Mouse (Mus musculus): ENCODE results near the gene Taf8. TPM values are rescaled to one million over a fixed set of nuclear protein-coding genes. Genes with fewer than 3 reads are reported as not detected.

The Taf8 gene
- polyA plus RNA-seq, 1 experiment from 2014 or later, result 21.1 TPM

DNA sequence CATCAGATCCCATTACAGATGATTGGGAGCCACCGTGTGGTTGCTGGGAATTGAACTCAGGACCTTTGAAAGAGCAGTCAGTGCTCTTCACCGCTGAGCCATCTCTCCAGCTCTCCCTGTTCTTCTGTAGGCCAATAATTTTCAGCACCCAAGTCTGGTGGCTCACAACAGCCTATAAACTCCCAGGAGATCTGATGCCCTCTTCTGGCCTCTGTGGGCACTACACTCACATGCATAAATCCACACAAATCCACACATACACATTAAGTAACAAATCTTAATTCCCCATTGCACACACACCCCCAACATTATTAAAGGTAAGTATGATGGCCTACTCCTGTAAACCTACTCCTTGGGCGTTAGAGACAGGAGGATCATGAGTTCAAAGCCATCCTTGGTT lies 14.1 kb upstream of the Taf8 start:
- Histone ChIP-seq H3K4me2 (no peak overlapping the region), H3K4me1 (replicated peaks) (peaks cover 69% of the 10 kb centered on the region), H3K4me3 (no peak overlapping the region), H3K36me3 (no peaks in the 10 kb centered on the region), H3K27me3 (replicated peaks) (no peaks in the 10 kb centered on the region), H3K9me3 (replicated peaks) (no peaks in the 10 kb centered on the region), H3K9ac (no peak overlapping the region), H3K27ac (ENCODE audit: poor library complexity, severe bottlenecking) (no peak overlapping the region)
- no peak for ATAC-seq (ENCODE audit: insufficient number of reproducible peaks, low FRiP score)
- WGBS, result 98% methylated on average over 3 of the region's 3 CpGs

DNA sequence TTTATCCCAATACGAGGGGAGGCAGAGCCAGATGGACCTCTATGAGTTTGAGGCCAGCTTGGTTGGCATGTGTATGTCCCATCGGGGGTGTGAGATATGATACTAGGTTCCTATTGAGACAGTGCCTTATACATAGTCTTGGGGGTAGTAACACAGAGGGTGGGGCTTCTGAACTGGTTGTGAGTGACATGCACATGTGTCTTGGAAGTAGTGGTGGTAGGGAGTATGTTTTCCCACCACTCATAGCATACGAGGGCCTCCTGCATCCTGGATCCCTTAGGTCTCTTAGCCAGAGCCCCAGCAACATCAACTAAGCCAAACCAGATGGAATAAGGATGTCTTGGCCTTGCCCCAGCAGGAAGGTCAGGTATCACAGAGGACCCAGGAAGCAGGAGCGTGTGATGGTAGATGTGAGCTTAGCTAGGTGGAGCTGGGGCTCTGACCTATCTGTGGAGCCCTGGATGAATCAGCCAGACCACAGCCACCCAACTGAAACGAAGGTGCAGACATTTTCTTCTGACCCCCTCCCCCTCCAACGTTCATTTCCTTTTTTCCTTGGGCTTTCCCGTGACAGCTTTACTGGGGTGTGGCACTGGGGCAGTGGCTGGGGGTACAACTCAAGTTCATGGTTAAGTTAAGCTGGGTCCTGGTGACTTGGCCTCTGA lies 13.2 kb upstream of the Taf8 start:
- Histone ChIP-seq H3K27ac (ENCODE audit: poor library complexity, severe bottlenecking) (no peak overlapping the region), H3K36me3 (no peaks in the 10 kb centered on the region)
- WGBS, result 81% methylated on average over 7 of the region's 7 CpGs

GRCm38 (mm10) chr17:47512956-47513775 lies 11.1 kb upstream of the Taf8 start:
- no peak for ATAC-seq (ENCODE audit: insufficient number of reproducible peaks, low FRiP score)
- Histone ChIP-seq H3K4me3 (no peak overlapping the region), H3K4me2 (no peak overlapping the region), H3K36me3 (no peaks in the 10 kb centered on the region), H3K9me3 (replicated peaks) (no peaks in the 10 kb centered on the region), H3K4me1 (replicated peaks) (peaks cover 60% of the 10 kb centered on the region), H3K27me3 (replicated peaks) (no peaks in the 10 kb centered on the region), H3K27ac (ENCODE audit: poor library complexity, severe bottlenecking) (peak overlapping the region; percentile 59), H3K9ac (peak overlapping the region; percentile 11; the same call in 1 of the 2 replicates)
- WGBS, result 67% methylated on average over 10 of the region's 10 CpGs

More for the DNA sequence above, 13.2 kb upstream of the Taf8 start:
- ATAC-seq (ENCODE audit: insufficient number of reproducible peaks, low FRiP score), result no peak
- Histone ChIP-seq H3K4me3 (no peak overlapping the region), H3K4me1 (replicated peaks) (peaks cover 65% of the 10 kb centered on the region), H3K4me2 (no peak overlapping the region), H3K9me3 (replicated peaks) (no peaks in the 10 kb centered on the region), H3K27me3 (replicated peaks) (no peaks in the 10 kb centered on the region), H3K9ac (no peak overlapping the region)

DNA sequence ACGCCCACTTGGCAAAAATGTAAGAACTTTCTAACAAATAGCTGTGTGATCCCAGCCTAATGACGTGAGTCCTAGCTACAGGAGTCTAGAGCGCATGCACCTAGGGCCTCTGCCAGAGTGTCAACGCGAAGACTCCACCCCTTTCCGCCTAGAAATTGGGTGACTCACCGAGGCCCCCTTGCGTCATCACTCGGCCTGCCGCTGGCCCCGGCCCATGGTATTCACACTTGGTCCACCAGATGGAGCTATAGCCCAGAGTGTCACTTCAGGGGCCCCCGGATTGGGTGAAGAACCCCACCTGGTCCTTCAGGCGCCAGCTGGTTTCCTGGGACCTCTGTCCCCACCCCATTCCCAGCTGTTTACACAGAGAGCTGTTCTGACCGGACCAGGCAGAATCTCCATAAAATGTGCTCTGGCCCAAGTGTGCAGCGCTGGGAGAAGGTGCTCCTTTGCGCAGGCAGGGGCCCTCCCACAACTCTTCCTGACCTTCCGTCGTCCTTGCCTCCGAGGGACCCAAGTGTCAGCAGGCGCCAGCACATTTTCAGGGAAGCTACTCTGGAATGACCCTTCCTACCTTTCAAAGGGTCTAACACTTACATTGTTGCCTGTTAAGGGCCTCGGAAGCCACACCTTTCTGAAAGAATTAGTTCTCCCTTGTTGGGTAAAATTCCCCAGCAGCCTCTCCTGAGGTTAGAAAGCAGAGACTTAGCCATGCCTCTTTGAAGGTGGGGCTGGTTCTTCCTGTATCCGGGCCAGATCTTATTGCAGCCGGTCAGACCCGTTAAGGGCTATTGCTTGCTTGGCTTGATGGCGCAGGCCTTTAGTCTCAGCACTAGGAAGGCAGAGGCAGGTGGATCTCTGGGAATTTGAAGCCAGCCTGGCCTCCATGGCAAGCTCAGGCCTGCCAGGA lies 9.3 kb upstream of the Taf8 start:
- WGBS, result 8% methylated on average over 25 of the region's 25 CpGs
- H3K36me3 ChIP-seq, result no peaks in the 10 kb centered on the region
- peak overlapping the region; percentile 26 for H3K4me3 ChIP-seq
- H3K9me3 ChIP-seq (replicated peaks), result no peaks in the 10 kb centered on the region
- peak; percentile 91 for ATAC-seq (ENCODE audit: insufficient number of reproducible peaks, low FRiP score)
- peaks cover 58% of the 10 kb centered on the region for H3K4me1 ChIP-seq (replicated peaks)
- H3K9ac ChIP-seq, result peak overlapping the region; percentile 41
- H3K27me3 ChIP-seq (replicated peaks), result no peaks in the 10 kb centered on the region
- peak overlapping the region; percentile 61 for H3K4me2 ChIP-seq
- peak overlapping the region; percentile 80 for H3K27ac ChIP-seq (ENCODE audit: poor library complexity, severe bottlenecking)

GRCm38 (mm10) chr17:47509031-47509705 lies 7.1 kb upstream of the Taf8 start:
- Histone ChIP-seq H3K9ac (no peak overlapping the region), H3K9me3 (replicated peaks) (no peaks in the 10 kb centered on the region), H3K4me1 (replicated peaks) (peaks cover 64% of the 10 kb centered on the region), H3K27ac (ENCODE audit: poor library complexity, severe bottlenecking) (peak overlapping the region; percentile 60), H3K27me3 (replicated peaks) (no peaks in the 10 kb centered on the region), H3K4me2 (no peak overlapping the region), H3K4me3 (no peak overlapping the region), H3K36me3 (no peaks in the 10 kb centered on the region)
- no peak for ATAC-seq (ENCODE audit: insufficient number of reproducible peaks, low FRiP score)
- WGBS, result 59% methylated on average over 9 of the region's 9 CpGs

- peak overlapping the region; percentile 55; the same call in 1 of the 2 replicates for H3K9ac ChIP-seq
- H3K4me2 ChIP-seq, result peak overlapping the region; percentile 68
- WGBS, result 15% methylated on average over 12 of the region's 12 CpGs
Observed at GRCm38 (mm10) chr17:47508012-47508608, 6.0 kb upstream of the Taf8 start.

DNA sequence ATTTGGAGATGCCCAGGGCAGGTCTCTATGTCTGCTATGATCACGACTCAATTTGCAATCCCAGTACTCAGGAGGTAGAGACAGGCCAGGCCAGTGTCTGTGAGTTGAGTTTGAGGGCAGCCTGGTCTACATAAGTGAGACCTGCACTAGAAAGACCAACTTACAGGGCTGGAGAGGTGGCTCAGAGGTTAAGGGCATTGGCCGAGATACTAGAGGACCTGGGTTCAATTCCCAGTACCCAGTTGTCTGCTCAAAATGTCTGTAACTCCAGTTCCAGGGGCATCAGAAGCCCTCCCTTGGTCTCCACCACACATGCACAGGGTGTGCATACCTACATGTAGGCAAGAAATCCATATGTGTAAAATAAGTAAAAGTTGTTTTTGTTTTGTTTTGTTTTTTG lies 5.4 kb upstream of the Taf8 start:
- Histone ChIP-seq H3K9ac (no peak overlapping the region), H3K4me2 (peak overlapping the region; percentile 68)
- WGBS, result 69% methylated on average over 2 of the region's 2 CpGs

More at GRCm38 (mm10) chr17:47508012-47508608, 6.0 kb upstream of the Taf8 start:
- Histone ChIP-seq H3K27me3 (replicated peaks) (no peaks in the 10 kb centered on the region), H3K4me3 (peak overlapping the region; percentile 28), H3K9me3 (replicated peaks) (no peaks in the 10 kb centered on the region), H3K27ac (ENCODE audit: poor library complexity, severe bottlenecking) (peak overlapping the region; percentile 91), H3K36me3 (no peaks in the 10 kb centered on the region), H3K4me1 (replicated peaks) (peaks cover 58% of the 10 kb centered on the region)
- ATAC-seq (ENCODE audit: insufficient number of reproducible peaks, low FRiP score), result peak; percentile 68

DNA sequence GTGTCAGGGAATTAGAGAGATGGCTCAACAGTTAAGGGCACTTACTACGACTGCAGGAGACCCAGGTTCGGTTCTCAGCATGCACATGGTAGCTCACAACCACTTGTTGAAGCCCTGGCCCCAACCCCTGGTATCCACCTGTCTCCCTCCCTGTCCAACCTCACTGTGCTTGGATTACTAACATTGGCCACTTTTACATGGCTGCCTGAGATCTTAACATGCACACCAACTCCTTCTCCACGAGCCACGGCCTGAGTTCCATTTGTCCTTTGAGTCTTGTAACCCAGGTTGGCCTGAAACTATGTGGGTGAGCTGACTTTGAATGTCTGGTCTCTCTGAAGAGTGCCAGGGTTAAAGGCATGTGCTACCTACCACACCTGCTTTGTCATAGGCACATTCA lies 4.6 kb upstream of the Taf8 start:
- Histone ChIP-seq H3K36me3 (no peaks in the 10 kb centered on the region), H3K4me1 (replicated peaks) (peaks cover 48% of the 10 kb centered on the region), H3K27me3 (replicated peaks) (no peaks in the 10 kb centered on the region), H3K4me2 (no peak overlapping the region), H3K9me3 (replicated peaks) (no peaks in the 10 kb centered on the region), H3K9ac (no peak overlapping the region), H3K4me3 (no peak overlapping the region), H3K27ac (ENCODE audit: poor library complexity, severe bottlenecking) (no peak overlapping the region)
- 84% methylated on average over 4 of the region's 4 CpGs for WGBS
- ATAC-seq (ENCODE audit: insufficient number of reproducible peaks, low FRiP score), result no peak

More for the DNA sequence above, 5.4 kb upstream of the Taf8 start:
- Histone ChIP-seq H3K4me3 (no peak overlapping the region), H3K27ac (ENCODE audit: poor library complexity, severe bottlenecking) (peak overlapping the region; percentile 91; the same call in 1 of the 2 replicates), H3K27me3 (replicated peaks) (no peaks in the 10 kb centered on the region), H3K36me3 (no peaks in the 10 kb centered on the region), H3K9me3 (replicated peaks) (no peaks in the 10 kb centered on the region), H3K4me1 (replicated peaks) (peaks cover 53% of the 10 kb centered on the region)
- no peak for ATAC-seq (ENCODE audit: insufficient number of reproducible peaks, low FRiP score)

- ATAC-seq (ENCODE audit: insufficient number of reproducible peaks, low FRiP score), result no peak
- 75% methylated on average over 1 of the region's 1 CpGs for WGBS
- H3K9ac ChIP-seq, result no peak overlapping the region
- no peak overlapping the region for H3K4me3 ChIP-seq
- no peaks in the 10 kb centered on the region for H3K27me3 ChIP-seq (replicated peaks)
- peaks cover 50% of the 10 kb centered on the region for H3K4me1 ChIP-seq (replicated peaks)
- no peak overlapping the region for H3K27ac ChIP-seq (ENCODE audit: poor library complexity, severe bottlenecking)
- no peaks in the 10 kb centered on the region for H3K9me3 ChIP-seq (replicated peaks)
- H3K36me3 ChIP-seq, result peaks cover under 1% of the 10 kb centered on the region; the same call in 1 of the 2 replicates
- peak overlapping the region; percentile 80; the same call in 1 of the 2 replicates for H3K4me2 ChIP-seq
Observed at GRCm38 (mm10) chr17:47506042-47506441, 4.0 kb upstream of the Taf8 start.

DNA sequence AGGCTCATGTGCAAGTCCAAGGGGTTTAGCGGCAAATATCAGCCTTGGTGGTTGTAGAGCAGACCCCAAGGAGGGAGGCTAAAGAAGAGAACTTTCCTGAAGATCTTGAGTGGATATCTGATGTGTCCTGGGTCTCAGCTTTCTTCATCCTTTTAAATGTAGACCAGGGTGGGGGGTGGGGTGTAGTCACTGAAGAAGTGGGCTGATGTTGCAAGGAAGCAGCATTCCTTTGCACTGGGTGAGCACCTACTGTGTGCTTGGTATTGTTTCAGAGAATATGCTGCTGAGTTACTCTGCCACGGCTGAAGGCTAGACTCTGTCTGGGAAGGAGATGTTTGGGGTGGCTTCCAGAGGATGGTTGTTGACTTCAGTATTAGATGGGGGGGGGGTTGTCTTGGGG lies 3.5 kb upstream of the Taf8 start:
- Histone ChIP-seq H3K9ac (peak overlapping the region; percentile 71; the same call in 1 of the 2 replicates), H3K4me1 (replicated peaks) (peaks cover 51% of the 10 kb centered on the region), H3K36me3 (peaks cover 5% of the 10 kb centered on the region), H3K4me2 (peak overlapping the region; percentile 80), H3K4me3 (peak overlapping the region; percentile 51), H3K9me3 (replicated peaks) (no peaks in the 10 kb centered on the region), H3K27me3 (replicated peaks) (no peaks in the 10 kb centered on the region), H3K27ac (ENCODE audit: poor library complexity, severe bottlenecking) (peak overlapping the region; percentile 11; the same call in 1 of the 2 replicates)
- 63% methylated on average over 2 of the region's 2 CpGs for WGBS
- ATAC-seq (ENCODE audit: insufficient number of reproducible peaks, low FRiP score), result no peak
